Mouse (Mus musculus) G1E (cell line): ENCODE measurements around the gene Olfr1537.

Source experiments
- CTCF ChIP-seq: IDR thresholded peaks from 2 replicates; pipeline ENCODE4 v1.5.1; 2012; ENCODE audit warnings: low read depth, low read length, inconsistent platforms, mixed read lengths
- GATA1 ChIP-seq: IDR thresholded peaks from 2 replicates; pipeline ENCODE4 v1.6.1; 2012; ENCODE audit warnings: borderline replicate concordance, low read length, inconsistent platforms, mixed read lengths
- POLR2AphosphoS5 ChIP-seq: IDR thresholded peaks from 2 replicates; pipeline ENCODE4 v1.6.1; 2012; ENCODE audit warnings: low read depth, low read length, inconsistent platforms; ENCODE audit not compliant: insufficient replicate concordance

DNA sequence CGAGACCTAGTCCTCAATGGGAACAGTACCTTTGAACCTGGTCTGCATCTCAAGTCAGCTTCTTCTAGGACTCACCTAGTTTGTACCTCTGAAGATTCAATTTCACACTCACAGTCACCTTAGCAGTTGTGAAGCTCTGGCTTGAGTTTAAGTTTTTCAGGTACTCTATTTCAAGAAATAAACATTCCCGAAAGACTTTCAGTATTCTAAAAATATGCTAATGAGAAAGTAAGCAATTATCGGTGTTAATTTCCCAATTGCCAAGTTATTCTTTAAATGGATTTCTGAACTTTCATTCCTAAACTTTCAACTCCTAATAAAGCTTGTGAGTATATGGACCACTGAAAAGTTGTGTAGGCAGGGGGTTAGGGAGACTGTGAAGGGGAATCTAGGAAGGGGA is 26.9 kb upstream of the Olfr1537 start, which contains the start of gene Olfr945:
- TF ChIP-seq CTCF (no peak), POLR2AphosphoS5 (no peak), GATA1 (no peak)
